Mouse (Mus musculus): ENCODE measurements around the gene Rnf183.

The Rnf183 gene

GRCm38 (mm10) chr4:62430678-62431077 lies 4.4 kb downstream of the Rnf183 start:
- no peak for DNase-seq (ENCODE audit: low spot score)

- DNase-seq (ENCODE audit: low spot score): no peak
Observed at GRCm38 (mm10) chr4:62429616-62430015, 5.4 kb downstream of the Rnf183 start.

DNA sequence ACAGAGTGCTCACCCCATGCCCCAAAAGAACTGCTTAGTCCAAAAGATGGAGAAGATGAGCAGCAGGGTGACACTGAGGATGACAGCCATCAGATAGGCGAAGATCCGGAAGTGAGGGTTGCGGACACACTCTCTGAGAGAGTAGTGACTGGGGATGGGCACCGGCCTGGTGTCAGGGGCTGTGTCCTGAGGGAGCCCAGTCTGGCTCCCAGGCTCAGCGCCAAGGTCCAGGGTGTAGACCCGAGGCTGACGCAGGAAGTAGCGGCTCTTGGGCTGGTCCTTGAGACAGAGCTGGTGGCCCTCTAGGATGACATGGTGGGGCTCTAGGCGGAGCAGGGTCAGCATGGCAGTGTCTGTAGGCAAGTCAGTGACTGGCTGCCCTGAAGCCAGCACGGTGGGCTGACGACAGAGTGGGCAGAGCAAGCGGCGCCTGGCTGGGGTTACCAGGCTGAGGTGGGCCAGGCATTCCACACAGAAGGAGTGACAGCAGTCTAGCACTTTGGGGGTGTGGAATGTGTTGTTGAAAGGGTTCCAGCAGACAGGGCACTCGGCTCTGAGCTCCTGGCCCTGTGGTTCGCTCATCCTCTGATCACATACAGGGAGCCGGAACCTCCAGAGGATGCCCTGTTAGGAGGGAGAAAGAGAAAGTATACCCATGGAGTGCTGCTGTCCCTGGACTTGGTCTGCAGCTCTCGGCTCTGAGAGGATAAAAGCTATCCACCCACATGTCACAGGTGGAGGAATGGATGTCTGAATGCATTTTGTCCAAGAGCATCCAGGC lies 6.9 kb downstream of the Rnf183 start:
- no peak for DNase-seq (ENCODE audit: low spot score)

DNA sequence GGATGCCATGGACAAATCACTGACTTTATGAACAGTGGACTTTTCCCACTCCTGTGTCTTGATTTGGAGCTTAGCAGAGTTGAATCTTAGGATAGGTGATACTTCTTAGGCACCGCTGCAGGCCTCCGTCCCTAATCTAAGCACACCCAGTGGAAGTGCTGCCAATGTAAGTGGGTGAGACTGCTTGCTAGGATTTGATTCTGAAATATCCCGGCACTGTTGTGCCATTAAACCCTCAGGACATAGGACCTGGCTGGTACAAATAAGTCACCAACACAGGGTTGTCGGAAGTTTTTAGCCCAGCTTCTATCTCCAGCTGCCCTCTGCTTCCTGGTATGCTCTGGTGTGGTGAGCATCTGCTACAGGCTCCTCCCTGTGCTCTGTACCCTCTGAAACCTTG lies 9.2 kb downstream of the Rnf183 start:
- no peak for DNase-seq (ENCODE audit: low spot score)

DNA sequence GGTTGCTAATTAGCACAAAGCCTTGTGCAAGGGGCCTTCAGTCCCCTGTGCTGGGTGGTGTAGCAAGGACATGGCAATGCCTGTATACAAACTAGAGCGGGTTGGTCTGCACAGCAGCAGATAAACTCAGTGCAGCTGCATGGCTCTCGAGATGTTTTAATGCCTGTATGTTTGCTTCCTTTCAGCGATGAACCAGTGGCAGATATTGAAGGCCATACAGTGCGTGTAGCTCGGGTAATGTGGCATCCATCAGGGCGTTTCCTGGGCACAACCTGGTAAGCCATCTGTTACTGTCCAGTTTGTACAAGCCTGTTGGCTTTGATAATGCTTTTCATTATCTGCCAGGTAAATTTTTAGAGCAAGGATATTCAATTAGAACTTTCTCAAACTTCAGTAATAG lies 16.0 kb downstream of the Rnf183 start:
- DNase-seq (ENCODE audit: low spot score): no peak

DNA sequence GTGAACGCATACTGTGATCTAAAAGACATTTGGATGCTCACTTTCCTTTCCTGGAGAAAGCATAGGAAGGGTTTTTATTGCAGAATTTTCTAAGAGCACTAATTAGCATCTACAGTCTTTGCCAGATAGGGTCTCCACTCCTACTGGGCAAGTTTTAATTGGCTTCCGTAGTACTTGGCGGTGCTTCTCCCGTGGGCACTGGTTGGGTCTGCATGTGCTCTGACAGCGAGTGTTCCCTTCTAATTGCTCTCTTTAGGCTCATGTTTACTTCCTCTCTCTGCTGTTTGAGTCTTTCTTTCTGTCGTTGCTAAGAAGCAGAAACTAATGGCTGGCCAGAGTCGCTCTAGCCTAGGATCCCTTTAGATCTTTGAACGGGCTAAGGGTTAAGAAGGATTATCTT lies 16.6 kb downstream of the Rnf183 start:
- no peak for DNase-seq (ENCODE audit: low spot score)

- DNase-seq (ENCODE audit: low spot score): no peak
Observed at GRCm38 (mm10) chr4:62411606-62412005, 23.4 kb downstream of the Rnf183 start.

DNA sequence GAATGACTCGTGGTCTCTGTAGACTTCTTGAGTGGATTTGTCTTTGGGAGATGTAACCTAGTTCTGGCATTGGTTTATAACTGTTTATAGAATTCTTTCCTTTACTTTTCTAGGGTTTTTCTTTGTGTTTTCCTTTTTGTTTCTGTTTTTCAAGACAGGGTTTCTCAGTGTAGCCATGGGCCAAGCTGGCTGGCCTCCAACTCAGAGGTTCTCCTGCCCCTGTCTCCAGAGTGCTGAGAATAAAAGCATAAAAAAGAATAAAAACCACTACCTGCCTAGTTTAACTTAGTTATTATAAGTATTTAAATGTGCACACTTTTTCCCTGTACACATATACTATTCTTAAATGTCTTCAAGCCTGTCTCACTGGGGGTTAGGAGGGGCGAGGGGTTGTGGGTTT lies 24.7 kb downstream of the Rnf183 start:
- no peak for DNase-seq (ENCODE audit: low spot score)

DNA sequence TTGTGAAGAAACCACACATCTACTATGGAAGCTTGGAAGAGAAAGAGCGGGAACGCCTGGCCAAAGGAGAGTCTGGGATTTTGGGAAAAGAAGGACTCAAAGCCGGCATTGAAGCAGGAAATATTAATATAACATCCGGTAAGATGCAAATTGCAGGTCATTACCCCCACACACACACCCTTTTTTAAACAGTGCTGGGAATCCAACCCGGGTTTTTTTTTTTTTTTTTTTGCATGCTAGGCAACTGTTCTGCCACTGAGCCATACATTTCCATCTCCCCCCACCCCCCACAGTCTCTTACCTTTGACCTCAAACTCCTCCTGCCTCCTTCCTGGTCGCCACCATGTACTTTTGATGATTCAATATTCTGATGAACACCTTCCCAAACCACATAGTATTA lies 25.4 kb downstream of the Rnf183 start:
- DNase-seq (ENCODE audit: low spot score): no peak

DNA sequence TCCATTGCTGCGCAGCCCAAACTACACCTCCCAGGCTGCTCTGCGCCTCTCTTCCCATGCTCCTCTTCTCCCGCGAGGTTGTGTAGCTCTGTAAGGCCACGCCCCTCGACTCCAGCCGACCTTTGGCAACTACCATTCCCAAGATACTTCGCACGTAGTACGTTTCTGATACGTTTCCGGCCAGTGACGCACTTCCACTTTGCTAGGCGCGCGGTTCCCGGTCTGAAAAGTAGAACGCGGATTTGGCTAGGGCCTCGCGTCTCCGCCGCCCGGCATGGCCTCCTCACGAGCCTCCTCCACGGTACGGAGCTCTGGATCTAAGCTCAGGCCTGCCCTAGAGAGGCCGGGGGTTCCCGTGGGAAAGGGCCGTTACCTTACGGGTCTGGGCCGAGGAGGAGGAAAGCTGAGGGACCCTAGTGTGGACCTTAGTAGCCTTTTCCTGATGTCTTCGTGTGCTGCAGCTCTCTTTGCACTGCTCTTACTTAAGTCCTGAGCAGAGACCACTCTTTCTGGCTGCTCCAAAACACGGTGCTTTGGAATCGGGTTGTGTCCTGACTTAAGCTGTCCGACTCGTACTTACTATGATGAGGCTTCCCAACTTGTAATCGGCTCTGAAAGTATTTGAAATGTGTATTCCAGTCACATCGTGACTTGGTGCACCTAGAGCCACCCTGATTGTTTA lies 26.3 kb downstream of the Rnf183 start, which contains the start of the genes Cdc26 and Prpf4:
Cdc26 (minus strand) TSS at position 42 of the 682 bp plus-strand sequence.
Prpf4 (plus strand) TSS at position 197 of the 682 bp plus-strand sequence.
- peak; percentile 92 for DNase-seq (ENCODE audit: low spot score)

DNA sequence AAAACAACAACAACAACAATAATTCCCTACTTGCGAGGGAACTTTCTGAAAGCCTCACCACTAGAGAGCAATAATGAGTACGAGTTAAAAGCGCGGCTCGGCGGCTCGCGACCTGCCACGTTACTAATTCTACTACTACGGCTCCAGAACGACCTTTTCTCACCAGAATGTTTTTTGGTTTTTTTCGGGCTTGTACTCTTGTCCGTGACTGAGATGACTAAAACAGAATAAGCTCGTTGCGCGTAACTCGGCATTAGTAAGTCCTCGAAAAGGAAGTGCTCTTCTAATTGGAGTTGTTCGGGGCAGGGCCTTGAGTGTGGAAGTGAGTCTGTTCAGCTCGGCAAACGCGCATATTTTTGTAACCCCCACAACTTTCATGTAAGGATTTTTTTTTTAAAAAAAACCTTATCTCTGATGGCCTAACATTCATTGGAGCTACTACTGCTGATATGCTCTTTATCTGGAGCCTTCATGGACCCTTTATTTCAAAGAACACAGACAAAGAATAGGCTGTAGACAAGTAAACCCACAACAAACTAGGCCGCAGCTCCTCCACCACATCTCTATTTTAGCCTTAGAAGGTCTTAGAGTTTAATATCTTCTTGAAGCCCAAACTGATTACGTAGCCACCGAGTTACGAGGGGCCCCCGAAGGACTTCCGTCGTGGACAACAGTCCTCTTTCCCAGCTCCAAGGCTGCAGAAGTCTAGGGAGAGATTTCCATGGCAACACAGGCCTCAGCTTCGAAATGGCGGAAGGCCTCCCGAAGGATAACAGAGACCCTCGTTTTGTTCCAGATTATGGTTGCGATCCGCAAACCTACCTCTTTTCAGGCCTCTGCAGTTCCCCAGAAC lies 27.1 kb downstream of the Rnf183 start:
- DNase-seq (ENCODE audit: low spot score): peak; percentile 33

DNA sequence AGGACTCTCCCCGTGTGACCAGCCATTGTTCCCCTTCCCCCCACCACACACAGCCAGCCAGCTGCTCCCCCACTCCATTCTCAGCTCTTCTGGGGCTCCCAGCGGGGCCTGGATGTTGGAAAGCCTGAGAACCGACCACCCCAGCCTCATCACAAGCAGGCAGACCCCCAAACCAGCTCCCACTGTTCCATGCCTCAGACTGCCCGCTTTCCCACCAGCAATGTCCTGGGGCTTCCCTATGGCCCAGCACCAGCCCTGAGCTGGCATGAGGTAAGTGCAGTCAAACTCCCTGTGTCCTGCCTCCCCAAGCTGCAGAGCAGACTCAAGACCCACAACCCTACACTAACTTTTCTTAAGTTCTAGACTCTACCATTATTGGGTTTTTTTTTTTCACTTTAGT lies 28.9 kb downstream of the Rnf183 start:
- DNase-seq (ENCODE audit: low spot score): no peak

- DNase-seq (ENCODE audit: low spot score): no peak
Observed at GRCm38 (mm10) chr4:62398956-62399355, 36.1 kb downstream of the Rnf183 start.

DNA sequence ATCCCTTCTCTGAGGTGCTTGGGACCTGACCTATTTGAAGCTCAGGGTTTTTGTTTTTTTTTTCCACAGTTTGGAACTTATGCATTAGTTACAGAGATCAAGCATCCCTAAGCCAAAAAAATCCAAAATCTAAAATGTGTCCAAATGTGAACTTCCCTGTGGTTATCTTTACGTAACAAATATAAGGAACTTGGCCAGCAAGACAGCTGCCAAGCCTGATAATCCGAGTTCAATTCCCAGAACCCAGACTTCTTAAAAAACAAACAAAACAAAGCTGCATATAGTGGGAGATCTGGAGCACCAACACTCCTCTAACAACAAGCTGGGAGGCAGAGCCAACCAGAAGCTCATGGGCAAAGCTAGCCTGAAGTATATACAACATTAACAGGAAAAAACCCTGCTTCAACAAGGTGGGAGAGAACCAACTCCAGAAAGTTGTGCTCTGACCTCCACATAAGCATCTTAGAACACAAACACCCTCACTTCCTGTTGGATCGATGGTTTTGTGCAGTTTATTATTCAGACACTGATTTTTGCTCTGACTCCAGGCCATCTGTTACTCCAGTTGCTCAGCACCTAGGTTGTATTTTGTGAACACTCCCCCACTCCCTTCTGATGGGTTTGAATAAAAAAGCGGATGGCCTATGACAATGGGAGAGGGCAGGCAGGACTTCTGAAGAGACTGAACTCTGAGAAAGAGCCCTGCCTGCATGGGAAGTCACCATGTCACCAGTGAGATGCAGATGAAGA lies 37.3 kb downstream of the Rnf183 start:
- no peak for DNase-seq (ENCODE audit: low spot score)

DNA sequence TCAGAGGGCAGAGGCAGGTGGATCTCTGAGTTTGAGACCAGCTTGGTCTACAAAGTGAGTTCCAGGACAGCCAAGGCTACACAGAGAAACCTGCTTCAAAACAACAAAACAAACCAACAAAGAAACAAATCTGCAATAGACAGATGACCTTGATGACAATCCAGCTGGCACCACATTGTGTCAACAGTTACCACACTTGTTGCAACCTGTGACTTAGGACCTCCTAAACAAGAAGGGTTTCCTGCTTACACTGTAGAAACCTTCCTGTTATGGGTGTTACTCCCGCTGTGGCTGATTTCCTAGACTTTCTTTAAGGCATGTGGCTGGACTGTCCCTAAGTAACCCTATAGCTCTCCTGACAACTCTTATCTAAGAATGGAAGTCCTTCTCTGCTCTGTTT lies 39.2 kb downstream of the Rnf183 start:
- DNase-seq (ENCODE audit: low spot score): no peak

GRCm38 (mm10) chr4:62393459-62393858 lies 41.6 kb downstream of the Rnf183 start:
- DNase-seq (ENCODE audit: low spot score): no peak

DNA sequence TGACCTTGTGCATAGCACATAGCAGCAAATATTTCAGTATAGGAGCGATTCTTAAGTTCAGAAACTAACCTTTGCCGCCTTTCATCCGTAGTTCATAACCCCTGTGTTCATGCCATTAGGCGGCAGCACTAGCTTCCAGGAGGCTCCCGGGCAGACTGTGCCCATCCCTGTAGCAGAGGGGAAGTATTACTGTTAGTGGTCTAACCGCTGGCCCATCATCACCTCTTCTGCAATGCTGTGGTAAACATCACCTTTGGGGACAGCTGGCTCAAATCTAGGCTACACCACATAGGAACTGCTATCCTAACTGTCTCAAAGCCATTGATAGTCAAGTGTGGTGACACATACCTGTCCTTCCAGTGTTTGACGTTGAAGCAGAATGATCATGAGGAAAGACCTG lies 43.2 kb downstream of the Rnf183 start:
- DNase-seq (ENCODE audit: low spot score): no peak

DNA sequence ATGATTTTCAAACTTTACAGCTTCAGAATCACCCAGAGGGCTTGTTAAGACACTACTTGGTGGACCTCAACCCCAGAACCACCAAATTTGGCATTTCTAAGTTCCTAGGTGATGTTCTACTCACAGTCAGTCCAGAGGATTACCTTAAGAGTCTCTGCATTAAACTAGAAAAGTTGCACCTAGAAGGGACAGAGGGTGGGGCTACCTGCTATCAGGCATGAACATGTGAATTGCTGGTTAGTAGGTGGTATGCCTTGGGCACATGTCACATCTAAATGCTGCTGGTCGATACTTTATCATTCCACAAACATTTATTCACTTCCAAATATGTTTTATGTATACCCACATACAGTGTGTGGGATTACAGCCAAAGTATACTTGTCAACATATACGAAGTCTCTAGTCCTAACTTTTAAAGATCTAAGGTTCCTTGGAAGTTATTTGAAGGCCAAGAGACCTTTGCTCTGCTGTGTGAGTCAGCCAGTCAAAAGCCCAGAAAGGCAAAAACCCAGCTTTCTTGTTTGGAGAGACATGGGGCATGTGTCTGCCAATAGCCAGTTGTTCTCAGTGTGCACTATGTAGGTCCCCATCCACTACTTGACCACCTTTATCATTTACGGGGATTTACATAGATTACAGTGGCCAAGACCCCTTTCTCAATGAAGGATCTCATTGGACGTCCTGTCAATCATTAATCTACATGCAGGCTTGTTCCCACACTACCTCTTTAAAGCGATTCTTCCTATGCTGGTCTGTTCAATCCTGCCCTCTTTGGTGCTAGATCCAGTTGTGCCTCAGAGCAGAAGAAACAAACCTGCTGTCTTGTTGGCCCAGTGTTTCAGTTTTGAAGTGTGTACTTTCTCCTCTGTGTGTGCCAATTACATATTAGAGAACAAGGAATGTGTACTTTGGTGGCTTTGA lies 45.2 kb downstream of the Rnf183 start:
- no peak for DNase-seq (ENCODE audit: low spot score)

- DNase-seq (ENCODE audit: low spot score): no peak
Observed at GRCm38 (mm10) chr4:62385439-62385838, 49.6 kb downstream of the Rnf183 start.

- DNase-seq (ENCODE audit: low spot score): no peak
Observed at GRCm38 (mm10) chr4:62384159-62384558, 50.9 kb downstream of the Rnf183 start.

DNA sequence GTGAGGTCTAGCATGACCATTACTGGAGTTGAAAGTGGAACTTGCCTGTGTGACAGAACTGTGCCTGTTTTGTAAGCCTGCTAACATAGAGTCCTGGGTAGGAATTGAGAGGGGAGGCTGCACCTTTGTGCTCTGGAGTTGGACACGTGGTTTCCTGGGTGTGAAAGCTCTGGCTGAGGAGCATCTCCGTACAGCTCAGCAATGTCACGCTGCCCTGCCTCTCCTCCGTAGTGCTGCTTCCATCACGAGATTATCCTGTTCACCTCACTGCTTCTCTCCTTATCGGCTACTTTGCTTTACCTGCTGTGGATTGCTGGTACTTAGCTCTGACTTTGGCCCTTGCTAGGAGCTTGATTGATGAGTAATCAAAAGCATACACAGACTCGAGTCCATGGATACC lies 51.3 kb downstream of the Rnf183 start:
- DNase-seq (ENCODE audit: low spot score): no peak

All from ovary, postnatal 14 days (tissue).